Mouse (Mus musculus) G1E (cell line): ENCODE measurements around the gene Olfr524.

Source experiments
- CTCF ChIP-seq: IDR thresholded peaks from 2 replicates; pipeline ENCODE4 v1.5.1; 2012; ENCODE audit warnings: low read depth, low read length, inconsistent platforms, mixed read lengths
- GATA1 ChIP-seq: IDR thresholded peaks from 2 replicates; pipeline ENCODE4 v1.6.1; 2012; ENCODE audit warnings: borderline replicate concordance, low read length, inconsistent platforms, mixed read lengths
- GATA2 ChIP-seq: IDR thresholded peaks from 2 replicates; pipeline ENCODE4 v1.6.1; 2012; ENCODE audit warnings: low read depth, low read length, inconsistent platforms, borderline replicate concordance
- TAL1 ChIP-seq: conservative IDR thresholded peaks from 2 replicates; pipeline ENCODE4 v1.6.1; 2012; ENCODE audit warnings: low read depth, low read length, inconsistent platforms, mixed read lengths

GRCm38 (mm10) chr7:140170863-140171262 lies 34.9 kb downstream of the Olfr524 start:
- no peak for TF ChIP-seq GATA2
- TF ChIP-seq CTCF, result no peak
- no peak for TF ChIP-seq TAL1
- TF ChIP-seq GATA1, result no peak
